Mouse (Mus musculus): ENCODE data around the gene Gipc2.

The Gipc2 gene

DNA sequence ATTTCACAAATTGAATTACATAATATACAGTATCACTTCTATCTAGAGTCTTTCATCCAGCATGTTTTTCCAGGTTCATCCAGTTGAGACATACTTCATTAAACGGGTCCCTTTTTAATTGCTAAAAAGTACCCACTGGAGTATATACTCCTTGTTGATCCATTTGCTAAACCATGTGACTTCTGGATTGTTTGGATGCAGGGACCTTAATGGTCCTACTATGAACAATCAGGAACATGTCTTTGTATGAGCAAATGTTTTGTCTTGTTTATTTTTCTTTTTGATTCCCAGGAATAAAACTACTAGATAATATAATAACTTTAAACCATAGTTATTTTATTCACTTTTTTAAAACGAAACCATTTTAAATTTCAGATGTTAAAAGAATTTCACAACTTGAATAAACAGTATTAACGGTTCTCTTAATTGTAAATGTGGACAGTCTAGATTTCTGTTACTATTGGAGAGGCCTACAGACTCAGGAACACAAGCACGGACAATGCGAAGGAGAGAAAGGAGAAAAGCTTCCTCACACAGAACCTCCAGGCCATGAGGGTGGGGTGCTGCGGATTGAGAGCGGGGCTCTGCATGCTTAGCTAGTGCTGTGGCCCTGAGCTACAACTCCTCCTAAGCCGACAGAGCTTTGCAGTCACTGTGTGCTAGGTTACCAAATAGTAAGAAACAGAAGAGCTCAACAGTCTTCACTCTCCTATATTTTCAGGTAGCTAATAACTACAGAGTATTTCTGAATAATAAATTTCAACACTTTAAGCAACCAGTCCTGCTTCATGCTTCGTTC lies 24.8 kb upstream of the Gipc2 start:
- DNase-seq (ENCODE audit: low spot score in 2 of 2) = no peak

DNA sequence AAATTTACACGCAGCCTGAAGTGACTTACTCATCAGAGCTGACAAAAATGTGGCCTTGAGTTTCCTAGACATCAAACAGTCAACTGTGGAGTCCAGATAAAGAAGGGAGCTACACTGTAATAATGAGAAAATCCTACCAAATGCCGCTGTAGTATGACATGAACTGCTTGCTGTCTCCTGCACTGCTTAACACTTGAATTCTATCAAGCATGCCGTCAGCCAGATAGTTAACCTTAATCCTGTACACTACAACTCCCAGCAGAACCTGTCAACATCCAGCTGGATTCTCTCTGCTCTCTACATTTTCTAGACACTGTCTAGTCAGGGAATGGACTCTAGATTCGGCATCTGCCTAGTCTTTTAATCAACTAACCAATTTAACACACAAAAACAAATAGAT lies 23.3 kb upstream of the Gipc2 start:
- DNase-seq (ENCODE audit: low spot score in 2 of 2) = no peak

DNA sequence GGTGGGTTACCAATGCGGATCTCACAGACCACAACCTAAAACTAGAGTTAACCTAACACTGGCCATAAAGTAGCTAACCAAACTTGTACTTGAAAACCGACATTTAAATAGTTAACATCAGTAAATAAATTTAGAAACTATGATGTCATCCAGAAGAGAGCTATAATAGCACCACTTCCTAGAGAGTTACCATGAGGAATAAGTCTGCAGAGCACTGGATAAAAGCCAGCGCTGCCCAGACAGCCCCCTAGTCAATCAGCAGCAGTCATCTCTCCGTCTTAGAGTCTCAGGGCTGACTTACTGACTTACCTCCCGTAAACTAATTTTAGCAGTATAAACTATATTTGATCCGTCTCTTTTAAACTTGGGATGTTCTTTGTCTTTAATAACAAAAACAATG lies 20.1 kb upstream of the Gipc2 start:
- no peak for DNase-seq (ENCODE audit: low spot score in 2 of 2)

DNA sequence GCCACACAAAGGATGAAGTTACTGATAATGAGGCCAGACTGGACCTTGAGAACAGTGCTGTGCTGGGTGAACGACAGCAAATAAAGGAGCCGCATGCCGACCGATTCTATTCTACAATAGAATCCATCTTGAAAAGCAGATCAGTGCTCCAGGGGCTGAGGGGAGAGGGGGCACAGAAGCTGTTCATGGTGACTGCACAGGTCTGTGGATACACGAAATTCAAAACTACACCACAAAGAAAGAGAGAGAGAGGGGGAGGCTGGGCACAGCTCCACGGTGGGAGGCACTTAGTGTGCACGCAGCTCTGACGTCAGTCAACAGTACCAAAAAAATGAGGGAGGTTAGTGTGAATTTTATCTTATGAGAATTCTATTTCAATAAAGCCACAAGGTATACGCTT lies 17.5 kb upstream of the Gipc2 start:
- no peak for DNase-seq (ENCODE audit: low spot score in 2 of 2)

DNA sequence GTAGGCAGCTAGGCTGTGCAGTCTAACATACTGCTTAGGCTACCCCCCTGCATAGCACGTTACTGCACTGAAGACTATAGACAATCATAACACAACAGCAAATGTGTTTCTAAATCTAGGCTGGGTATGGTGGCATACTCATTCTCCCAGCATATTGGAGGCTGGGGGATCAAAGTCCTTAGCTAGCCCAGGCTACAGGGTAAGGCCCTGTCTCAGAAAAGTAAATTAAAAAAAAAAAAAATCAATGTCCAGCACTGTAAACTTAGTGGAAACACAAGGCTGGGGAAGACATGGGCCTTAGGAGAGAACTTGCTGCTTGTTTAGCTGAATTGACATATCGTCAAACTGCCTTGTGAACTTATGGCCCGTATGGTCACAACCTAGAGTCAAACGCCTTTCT lies 14.6 kb upstream of the Gipc2 start:
- DNase-seq (ENCODE audit: low spot score in 2 of 2) = no peak

DNA sequence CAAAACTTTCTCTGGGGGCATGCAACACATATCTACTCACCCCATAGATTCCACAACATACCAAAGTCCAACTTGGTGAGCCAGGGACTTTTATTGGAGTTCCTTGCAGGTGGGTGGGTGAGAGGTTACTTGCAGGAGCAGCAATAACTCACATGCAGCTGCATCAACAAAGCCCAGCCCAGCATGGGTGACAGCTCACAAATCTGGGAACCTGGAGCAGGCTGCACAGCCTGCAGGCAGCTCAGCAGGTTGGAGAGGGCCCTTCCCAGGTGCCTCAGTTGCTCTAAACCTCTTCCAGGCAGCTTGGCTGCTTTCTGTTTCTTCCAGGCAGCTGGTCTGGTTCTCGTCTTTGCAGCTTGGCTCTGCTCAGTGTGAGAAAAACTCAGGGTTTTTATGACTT lies 13.3 kb upstream of the Gipc2 start:
- no peak for DNase-seq (ENCODE audit: low spot score in 2 of 2)

DNA sequence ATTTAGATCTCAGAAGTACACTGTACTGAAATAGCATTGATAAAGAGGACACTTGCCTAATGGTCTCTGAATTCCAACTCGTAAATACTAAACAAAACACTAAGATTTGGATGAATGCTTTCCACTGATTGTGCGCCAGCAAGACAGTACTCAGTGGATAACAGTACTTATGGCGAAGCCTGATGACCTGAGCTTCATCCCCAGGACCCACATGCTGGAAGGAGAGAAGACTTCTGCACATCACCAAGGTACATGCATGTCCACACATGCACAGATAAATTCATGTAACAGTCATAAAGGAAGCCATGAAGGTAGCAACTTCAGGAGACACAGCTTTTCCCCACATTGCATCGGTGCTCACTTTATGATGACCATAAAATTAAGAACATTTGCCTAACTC lies 12.8 kb upstream of the Gipc2 start:
- no peak for DNase-seq (ENCODE audit: low spot score in 2 of 2)

DNA sequence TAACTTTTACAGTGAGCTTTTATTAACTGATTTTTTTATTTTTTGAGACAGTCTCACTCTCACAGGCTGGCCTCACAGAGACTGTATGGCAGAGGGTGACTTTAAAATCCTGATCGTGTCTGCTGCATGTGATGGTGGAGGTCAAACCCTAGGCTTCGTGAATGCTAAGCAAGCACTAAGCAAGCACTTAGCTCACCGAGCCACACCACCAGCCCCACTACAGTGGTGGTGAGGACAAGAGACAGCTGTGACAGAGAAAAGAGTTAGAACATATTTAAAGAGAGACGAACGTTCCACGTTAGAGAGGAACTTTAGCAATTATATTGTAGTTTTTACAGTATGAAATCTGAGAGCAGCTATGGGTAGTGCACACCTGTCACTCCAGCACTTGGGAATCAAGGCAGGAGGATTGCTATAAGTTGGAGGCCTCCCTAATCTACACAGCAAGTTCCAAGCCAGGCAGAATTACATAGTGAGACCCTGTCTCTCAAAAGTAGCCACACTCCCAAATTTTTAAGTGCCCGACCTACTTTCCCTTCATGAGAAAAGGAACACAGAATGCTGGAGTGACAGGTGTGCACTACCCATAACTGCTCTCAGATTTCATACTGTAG lies 6.4 kb upstream of the Gipc2 start:
- DNase-seq (ENCODE audit: low spot score in 2 of 2) = no peak

DNA sequence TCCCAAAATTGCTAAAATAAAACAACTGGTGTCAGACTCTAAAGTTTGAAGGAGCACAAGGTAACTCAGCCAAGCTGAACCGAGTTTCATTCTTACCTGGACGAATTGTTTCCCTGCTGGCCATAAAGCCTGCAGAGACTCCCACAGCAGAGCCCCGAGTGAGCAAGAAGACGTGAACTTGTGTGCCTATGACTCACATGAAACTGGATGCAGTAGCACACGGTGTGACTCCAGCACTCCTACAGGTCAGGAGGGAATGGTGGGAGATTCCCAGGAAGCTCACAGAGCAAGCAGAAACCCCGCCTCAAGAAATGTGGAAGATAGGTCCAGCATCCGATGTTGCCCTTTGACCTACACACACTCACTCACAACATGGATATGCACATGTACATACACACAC lies 5.8 kb upstream of the Gipc2 start:
- no peak for DNase-seq (ENCODE audit: low spot score in 2 of 2)

DNA sequence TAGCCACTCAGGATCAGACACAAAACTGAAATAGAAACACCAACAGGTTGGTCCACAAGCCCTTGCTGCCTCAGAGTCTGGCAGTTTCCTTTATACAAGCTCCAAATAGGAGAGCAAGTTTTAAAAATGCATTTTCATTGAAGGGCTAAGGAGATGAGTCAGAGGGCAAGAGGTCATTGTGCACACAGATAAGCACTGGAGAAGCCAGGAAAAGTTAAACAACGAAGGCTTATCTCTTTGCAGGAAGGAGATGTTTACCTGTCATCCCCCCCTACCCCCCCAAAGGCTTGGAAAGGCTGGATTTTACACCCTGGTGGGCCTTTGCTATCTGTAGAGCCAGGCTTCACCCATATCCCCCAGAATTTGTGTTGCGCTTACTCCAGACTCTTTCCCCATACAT lies 5.2 kb upstream of the Gipc2 start:
- DNase-seq (ENCODE audit: low spot score in 2 of 2) = no peak

DNA sequence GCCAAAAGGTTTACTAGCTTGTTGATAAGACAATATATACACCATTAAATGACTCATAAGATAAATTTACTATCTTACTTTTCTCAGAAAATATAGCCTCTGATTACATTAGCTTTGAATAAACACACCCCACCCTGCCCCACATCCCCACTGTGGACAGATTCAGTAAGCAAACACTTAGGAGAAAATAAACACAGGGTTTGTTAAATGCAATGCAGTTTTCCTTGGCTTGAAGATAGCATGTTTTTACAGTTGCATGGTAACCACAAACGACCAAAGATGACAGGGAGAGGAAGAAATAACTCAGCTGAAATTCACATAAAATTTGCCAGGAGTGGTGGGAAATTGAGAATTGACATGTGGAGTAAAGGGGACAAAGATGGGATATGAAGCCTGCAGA lies 4.4 kb upstream of the Gipc2 start:
- DNase-seq (ENCODE audit: low spot score in 2 of 2) = no peak

DNA sequence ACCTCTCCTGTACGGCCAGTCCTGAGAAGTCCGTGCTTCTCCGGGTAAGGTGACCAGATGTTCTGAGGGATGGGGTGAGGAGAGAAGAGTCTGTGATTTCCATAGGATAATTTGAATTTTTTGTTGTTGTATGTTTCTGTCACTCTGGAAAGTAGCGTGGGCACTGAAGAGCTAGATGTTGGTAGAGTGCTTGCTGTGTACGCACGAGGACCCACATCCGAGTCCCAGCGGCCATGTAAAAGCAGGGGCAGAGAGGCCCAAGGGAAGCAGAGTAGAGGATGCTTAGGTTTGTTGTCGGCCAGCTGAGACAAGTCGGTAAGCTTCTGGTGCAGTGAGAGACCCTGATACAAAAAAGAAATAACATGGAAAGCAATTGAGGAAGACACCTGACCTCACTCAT lies 2.0 kb upstream of the Gipc2 start:
- DNase-seq (ENCODE audit: low spot score in 2 of 2) = no peak

DNA sequence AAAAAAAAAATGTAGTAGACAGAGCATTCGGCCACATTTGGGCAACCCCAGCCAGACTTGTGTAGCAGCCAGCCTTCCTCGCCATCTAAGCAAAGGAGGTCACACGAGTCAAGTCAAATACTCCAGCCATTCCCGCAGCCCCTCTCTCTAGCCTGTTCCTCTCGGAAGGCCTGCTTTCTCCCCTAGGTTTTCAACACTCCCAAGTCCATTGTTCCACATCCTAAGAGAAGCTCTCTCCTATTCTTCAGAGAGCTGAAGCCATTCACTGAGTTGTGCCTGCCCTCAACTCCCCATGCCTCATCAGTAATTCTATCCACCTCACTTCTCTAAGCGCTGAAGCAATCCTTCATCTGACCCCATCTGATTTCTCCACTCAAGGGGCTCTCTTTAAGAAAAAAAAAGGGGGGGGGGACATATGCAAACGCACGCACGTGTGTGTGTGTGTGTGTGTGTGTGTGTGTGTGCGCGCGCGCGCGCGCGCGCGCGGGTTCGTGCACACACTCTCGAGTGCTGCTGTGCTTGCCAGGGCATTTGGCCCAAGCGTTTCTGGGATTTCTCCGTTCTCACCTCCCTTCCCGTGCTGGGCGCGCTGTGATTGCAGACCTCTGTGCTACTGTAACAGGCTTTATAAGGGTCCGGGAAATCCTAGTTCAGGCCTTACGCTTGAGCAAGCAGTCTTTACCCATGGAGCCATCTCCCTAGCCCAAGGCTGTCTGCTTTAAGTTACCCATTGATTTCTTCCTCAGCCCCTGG lies 845 bp upstream of the Gipc2 start:
- DNase-seq (ENCODE audit: low spot score in 2 of 2) = no peak

DNA sequence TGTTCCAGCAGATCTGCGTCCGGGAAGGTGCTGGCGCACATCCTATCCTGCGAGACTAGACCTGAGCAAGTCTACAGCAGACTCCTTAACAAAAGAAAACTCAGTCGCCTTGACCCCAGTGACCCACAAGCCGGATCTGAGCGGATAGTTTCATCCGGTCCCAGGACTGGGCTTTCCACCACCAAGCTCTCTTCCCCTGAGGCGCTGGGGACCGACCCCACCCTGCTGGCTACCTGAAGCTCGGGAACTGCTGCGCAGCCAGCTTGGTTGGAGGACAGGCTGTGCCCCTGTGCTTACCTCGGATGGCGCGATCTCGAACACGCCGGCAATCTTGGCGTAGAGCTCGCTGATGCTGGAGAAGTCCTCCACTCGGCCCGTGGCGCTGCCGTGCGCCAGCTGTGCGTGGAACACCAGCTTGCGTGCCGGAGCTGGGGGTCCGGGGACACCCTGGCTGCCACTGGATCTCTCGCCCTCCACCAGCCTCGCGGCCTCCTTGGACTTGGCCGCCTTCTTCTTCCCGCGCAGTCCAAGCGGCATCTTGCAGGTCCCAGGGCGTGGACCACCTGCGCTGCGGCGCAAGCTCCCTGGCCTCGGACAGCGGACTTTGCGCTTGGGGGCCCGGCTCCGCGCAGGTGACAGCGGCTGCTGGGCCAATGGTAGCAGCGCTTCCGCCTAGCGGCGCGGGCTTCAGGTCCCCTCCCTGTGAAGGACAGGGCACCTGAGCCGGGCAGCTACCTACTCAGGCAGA lies 505 bp downstream of the Gipc2 start:
- DNase-seq (ENCODE audit: low spot score in 2 of 2) = peak in 1 of 2 experiments; percentile 31

DNA sequence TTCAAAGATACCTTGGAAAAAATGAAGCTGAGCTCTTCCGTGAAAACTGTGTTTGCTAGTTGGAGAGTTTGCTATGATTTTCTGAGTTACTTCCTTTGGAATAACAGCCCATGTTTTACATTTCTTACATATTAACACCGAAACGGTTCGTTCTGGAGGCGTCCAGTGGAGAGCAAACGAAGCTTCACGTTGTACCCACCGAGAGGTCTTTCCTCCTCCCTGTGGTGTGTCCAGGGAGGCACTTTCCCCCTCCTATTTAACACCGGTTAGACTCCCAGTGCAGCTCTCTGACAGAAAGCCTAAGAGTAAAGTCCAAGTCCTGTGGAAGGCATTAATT lies 1.0 kb downstream of the Gipc2 start:
- DNase-seq (ENCODE audit: low spot score in 2 of 2) = no peak

DNA sequence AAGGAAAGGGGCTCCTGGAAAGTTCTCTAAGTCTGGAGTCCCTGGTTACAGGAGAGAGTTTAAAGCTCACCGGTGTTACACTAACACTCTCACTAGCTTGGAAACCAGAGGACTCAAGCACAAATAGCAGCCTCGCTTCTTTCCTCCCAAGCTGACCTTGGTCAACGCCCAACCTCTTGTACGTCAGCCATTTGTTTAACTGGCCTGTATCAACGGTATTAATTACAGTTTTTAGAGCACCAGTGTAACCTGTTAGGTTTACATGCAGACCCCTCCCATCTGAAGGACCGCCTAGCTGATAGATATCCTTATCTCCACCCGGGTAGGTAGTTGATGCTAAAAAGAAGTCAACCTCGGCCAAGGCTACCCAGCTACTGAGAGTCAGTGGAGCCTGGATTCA lies 2.7 kb downstream of the Gipc2 start:
- no peak for DNase-seq (ENCODE audit: low spot score in 2 of 2)

DNA sequence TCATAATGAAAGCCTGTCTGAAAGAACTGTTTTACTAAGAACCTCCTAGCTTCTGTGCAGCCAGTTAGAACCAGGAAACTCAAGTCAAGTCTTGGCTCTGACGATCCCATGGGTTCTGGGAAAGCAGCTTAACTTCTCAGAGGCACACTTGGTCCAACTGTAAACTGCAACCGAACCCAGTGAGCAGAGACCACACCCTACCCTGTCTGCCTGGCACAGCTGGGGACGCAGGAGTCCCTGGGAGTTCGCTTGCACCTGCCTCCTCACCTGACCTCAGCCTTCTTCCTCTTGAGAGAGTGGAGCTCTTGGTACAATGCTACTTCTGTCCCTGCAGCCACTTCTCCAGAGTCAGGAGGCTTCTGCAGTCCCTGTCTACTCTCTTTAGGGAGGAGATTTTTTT lies 5.4 kb downstream of the Gipc2 start:
- no peak for DNase-seq (ENCODE audit: low spot score in 2 of 2)

DNA sequence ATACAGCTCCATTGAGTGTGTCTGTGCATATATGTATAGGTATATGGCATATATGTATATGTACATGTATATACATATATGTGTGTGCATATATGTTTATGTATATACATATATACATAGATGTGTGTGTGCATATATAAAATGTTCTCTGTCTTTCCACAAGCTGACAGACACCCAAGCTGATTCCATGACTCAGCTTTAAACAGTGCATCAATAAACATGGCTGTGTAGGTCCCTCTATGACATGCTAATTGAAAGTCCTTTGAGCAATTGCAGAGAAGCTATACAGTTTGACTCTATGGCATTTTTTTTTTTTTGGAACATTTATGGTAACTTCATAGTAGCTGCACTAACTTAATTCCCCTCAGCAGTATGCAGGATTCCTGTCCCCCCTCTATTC lies 6.7 kb downstream of the Gipc2 start:
- no peak for DNase-seq (ENCODE audit: low spot score in 2 of 2)

DNA sequence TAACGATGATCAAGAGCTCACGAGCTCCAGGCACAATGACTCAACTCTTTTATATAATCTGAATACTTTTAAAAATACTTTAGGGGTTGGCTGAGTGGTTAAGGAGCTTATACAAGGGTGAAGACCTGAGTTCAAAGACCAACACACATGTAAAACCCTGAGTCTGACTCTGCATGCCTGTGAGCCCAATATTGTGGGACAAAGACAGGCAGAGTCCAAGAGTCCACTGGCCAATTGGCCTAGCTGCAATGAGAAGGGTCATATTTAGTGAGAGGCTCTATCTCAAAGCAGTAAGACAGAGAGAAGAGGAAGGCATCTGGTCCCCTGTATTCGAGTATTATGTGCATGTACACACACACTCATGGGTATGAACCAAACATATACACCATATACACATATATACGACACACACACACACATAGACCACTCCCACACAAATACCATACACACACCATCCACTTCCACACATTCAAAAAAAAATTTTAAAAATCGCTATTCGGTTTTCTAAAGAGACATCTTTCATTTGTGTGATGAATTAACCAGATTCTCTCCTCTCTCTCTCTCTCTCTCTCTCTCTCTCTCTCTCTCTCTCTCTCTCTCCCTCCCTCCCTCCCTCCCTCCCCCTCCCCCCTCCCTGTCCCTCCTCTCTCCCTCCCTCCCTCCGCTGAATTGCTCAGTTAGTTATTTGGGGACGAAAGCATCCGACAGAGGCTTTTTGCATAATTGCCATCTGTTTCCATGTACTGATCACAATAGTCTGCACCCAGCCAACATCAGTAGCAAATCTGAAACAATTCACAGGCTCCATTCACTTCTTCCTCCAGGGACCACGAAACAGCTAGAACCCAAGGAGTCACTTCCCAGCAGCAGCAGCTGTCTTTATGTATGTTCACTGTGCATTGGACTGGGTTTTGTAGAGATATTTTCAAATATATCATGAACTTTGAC lies 7.4 kb downstream of the Gipc2 start:
- DNase-seq (ENCODE audit: low spot score in 2 of 2) = no peak

DNA sequence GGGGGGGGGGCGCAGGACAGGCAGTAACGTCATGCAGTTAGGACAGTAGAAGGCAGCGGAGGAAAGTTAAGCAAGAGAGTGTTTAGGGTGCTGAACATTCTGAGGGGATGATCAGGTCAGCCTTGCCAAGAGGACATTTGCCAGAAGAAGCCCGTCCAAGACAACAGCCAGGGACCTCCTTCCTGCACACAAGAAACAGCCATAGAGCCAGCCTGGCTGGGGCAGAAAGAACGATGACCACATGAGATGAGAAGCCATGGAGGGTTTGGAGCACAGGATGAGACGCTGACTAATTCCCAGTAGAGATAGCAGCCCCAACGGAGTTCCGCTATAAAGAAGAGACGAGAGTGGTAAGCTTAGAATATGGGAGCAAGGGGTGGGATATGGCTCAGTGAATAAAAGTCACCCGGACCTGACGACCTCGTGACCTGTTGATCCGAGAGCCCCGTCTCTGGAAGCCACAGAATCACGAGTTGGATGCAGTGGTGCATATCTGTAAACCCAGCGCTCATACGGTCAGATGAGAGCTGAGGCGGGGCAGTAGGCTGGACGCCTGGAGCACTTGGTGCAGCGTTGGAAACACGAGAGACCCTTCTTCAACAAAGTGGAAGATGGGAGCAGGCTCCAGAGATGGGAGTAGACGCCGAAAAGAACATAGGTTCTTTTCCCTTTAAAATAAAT lies 9.1 kb downstream of the Gipc2 start:
- DNase-seq (ENCODE audit: low spot score in 2 of 2) = no peak
